Mouse (Mus musculus) limb, embryonic 13.5 days (tissue): ENCODE data around the gene 2810021J22Rik. TPM values are rescaled to one million over a fixed set of nuclear protein-coding genes. Genes with fewer than 3 reads are reported as not detected.
A peak's percentile ranks its signal among the peaks of the same experiment; 100 is the strongest.
"Not testable (repeated sequence)": the region's sequence is repeated elsewhere in the genome, so short reads cannot be mapped to it uniquely, and the experiment has no call there.

Experiments used
- ATAC-seq: fragments of 200-750 bp; cut with Nextera tagmentation; 2 replicates; pipeline ENCODE4 v1.8.0; 2017; ENCODE audit warnings: low read depth, moderate number of reproducible peaks, moderate TSS enrichment; ENCODE audit not compliant: low FRiP score
- H3K27ac ChIP-seq: fragments of 300-500 bp; sonication (generic); 2 replicates; pipeline ENCODE4 v1.5.1; 2015; ENCODE audit warnings: inconsistent platforms, mild to moderate bottlenecking, moderate library complexity
- H3K27me3 ChIP-seq: fragments of 300-500 bp; sonication (generic); 2 replicates; pipeline ENCODE4 v1.6.1; 2015; ENCODE audit warnings: mild to moderate bottlenecking, inconsistent platforms
- H3K36me3 ChIP-seq: fragments of 300-500 bp; sonication (generic); 2 replicates; pipeline ENCODE4 v1.6.1; 2015; ENCODE audit warnings: inconsistent platforms, mild to moderate bottlenecking, moderate library complexity
- H3K4me1 ChIP-seq: fragments of 300-500 bp; sonication (generic); 2 replicates; pipeline ENCODE4 v1.6.1; 2015; ENCODE audit warnings: inconsistent platforms
- H3K4me2 ChIP-seq: fragments of 300-500 bp; sonication (generic); replicated peaks from 2 replicates; pipeline ENCODE4 v1.6.1; 2015; ENCODE audit warnings: inconsistent platforms, mild to moderate bottlenecking, moderate library complexity
- H3K4me3 ChIP-seq: fragments of 300-500 bp; sonication (generic); 2 replicates; pipeline ENCODE4 v1.5.1; 2015; ENCODE audit warnings: moderate library complexity, mild to moderate bottlenecking, inconsistent platforms
- H3K9ac ChIP-seq: fragments of 300-500 bp; sonication (generic); 2 replicates; pipeline ENCODE4 v1.6.1; 2015; ENCODE audit warnings: mild to moderate bottlenecking, inconsistent platforms
- H3K9me3 ChIP-seq: fragments of 300-500 bp; sonication (generic); 2 replicates; pipeline ENCODE4 v1.6.1; 2016; ENCODE audit warnings: inconsistent platforms
- WGBS: fragments of 180-500 bp; shearing (Covaris S2); methylation state at CpG from one replicate; pipeline ENCODE4 v1.1.7; 2015; 5-methylcytosine and 5-hydroxymethylcytosine counted together
- polyA plus RNA-seq: library from polyadenylated mRNA; unstranded; fragments of >200 nt; fragmentation: Nextera tagmentation; extraction: Ambion mirVana; gene quantifications from 2 replicates; pipeline ENCODE4 v1.2.1, GENCODE M21; 2015

2810021J22Rik gene
- 8.0 and 10.9 TPM in 2 replicates for polyA plus RNA-seq

GRCm38 (mm10) chr11:58867039-58867953, at the start of gene 2810021J22Rik:
Gene 2810021J22Rik, plus strand, starts transcription at chr11:58867216.
- Histone ChIP-seq H3K27me3 (no peaks in the 10 kb centered on the region), H3K4me1 (peaks cover 14% of the 10 kb centered on the region), H3K9ac (peak within 1 kb of the TSS; percentile 84), H3K36me3 (peaks cover 22% of the 10 kb centered on the region), H3K4me2 (peak within 1 kb of the TSS; percentile 81), H3K4me3 (peak within 1 kb of the TSS; percentile 74), H3K27ac (peak within 1 kb of the TSS; percentile 75; the same call in 1 of the 2 replicates), H3K9me3 (no peaks in the 10 kb centered on the region)
- 3% methylated on average over 37 of the region's 37 CpGs for WGBS
- peak; percentile 90 for ATAC-seq

GRCm38 (mm10) chr11:58828937-58829336, 38.1 kb upstream of the 2810021J22Rik start, which contains the start of gene Olfr312:
Gene Olfr312, plus strand, starts transcription at chr11:58829237.
- H3K27me3 ChIP-seq, H3K9ac ChIP-seq, H3K4me3 ChIP-seq, H3K27ac ChIP-seq, ATAC-seq, H3K36me3 ChIP-seq, H3K4me2 ChIP-seq, H3K4me1 ChIP-seq, H3K9me3 ChIP-seq: not testable (repeated sequence)

DNA sequence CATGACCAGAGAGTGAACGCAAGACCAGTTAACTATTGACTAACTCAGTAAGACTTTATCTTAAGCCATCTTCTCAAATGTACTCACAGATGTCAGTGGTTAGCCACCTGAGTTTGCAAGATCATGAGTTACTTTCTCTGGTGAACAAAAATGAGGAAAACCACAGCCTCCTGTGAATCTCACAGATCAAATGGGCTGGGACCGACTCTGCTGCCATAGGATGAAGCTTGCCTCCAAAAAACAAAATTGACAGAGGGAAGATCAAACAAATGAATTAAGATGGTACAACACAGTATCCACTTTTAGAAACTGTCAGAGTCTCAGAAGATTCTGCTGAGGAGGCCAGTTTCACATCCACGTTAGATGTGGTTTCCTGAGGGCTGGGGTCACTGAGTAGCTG, 37.3 kb upstream of the 2810021J22Rik start:
- Histone ChIP-seq H3K27ac (no peak overlapping the region), H3K36me3 (no peaks in the 10 kb centered on the region), H3K9ac (no peak overlapping the region), H3K4me2 (no peak overlapping the region), H3K4me1 (no peaks in the 10 kb centered on the region), H3K9me3 (no peaks in the 10 kb centered on the region), H3K27me3 (no peaks in the 10 kb centered on the region), H3K4me3 (no peak overlapping the region)
- 78% methylated on average over 3 of the region's 3 CpGs for WGBS
- ATAC-seq, result no peak

DNA sequence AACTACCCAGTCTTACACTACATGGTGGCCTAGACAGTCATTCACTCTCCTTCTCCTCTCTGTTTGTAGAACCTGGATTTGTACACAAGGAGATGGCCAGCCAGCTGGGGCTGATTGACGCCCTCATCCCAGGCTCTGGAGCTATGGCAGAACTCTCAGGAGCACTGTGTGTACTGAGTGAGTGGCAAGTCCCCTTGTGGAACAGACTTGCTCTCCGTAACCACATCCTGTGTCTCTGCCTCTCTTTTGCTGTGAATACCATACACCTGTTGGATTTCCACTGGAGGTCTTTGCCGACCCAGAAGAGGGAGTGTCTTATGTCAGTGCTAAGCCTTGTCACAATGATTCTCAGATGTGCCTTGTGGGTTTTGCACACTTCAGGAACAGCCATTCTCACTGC, 34.5 kb upstream of the 2810021J22Rik start:
- not testable (repeated sequence) for H3K4me1 ChIP-seq, H3K27ac ChIP-seq, H3K9me3 ChIP-seq, H3K4me2 ChIP-seq, ATAC-seq, H3K9ac ChIP-seq, H3K36me3 ChIP-seq, H3K27me3 ChIP-seq, H3K4me3 ChIP-seq
- WGBS, result 64% methylated on average over 3 of the region's 3 CpGs

DNA sequence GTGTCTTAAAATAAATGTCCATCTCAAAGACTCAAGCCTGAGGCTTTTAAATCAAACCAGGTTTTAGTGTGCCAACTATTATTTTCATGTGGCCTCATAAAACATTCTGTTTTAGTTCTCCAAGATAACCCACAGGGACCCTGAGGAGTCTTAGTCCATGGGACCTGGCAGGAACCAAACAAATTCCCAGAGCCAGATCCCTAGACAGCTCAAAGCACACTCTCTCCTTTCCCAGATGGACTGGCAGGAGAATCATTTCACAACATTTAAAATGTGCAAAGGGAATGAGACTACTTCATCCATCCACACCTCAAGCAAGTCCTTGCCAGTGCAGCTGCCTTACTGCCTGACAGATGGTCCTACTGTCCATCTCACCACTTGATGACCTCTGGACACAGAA, 28.1 kb upstream of the 2810021J22Rik start, which contains the start of gene Olfr311:
Olfr311 (plus strand) TSS at position 301 of the 400 bp plus-strand sequence.
- H3K36me3 ChIP-seq, H3K27ac ChIP-seq, ATAC-seq, H3K9ac ChIP-seq, H3K27me3 ChIP-seq, H3K9me3 ChIP-seq, H3K4me1 ChIP-seq, H3K4me2 ChIP-seq, H3K4me3 ChIP-seq: not testable (repeated sequence)

- ATAC-seq, result peak; percentile 100
- peak within 1 kb of the TSS; percentile 84 for H3K4me3 ChIP-seq
Measured at GRCm38 (mm10) chr11:58846919-58847461, 20.0 kb upstream of the 2810021J22Rik start, which contains the start of gene Gm12258. Gene Gm12258, plus strand, starts transcription at chr11:58847158.

GRCm38 (mm10) chr11:58847636-58848035, 19.4 kb upstream of the 2810021J22Rik start:
- WGBS, result 47% methylated on average over 9 of the region's 9 CpGs
- H3K27ac ChIP-seq, result no peak overlapping the region
- H3K9ac ChIP-seq, result peak overlapping the region; percentile 87
- peak overlapping the region; percentile 84 for H3K4me3 ChIP-seq
- peaks cover 7% of the 10 kb centered on the region for H3K4me1 ChIP-seq
- H3K4me2 ChIP-seq, result peak overlapping the region; percentile 84
- ATAC-seq, result no peak
- no peaks in the 10 kb centered on the region for H3K27me3 ChIP-seq
- H3K9me3 ChIP-seq, result no peaks in the 10 kb centered on the region
- H3K36me3 ChIP-seq, result peaks cover 35% of the 10 kb centered on the region

More at GRCm38 (mm10) chr11:58846919-58847461, 20.0 kb upstream of the 2810021J22Rik start, which contains the start of gene Gm12258:
- H3K9me3 ChIP-seq, result no peaks in the 10 kb centered on the region
- WGBS, result 1% methylated on average over 24 of the region's 24 CpGs
- peaks cover 30% of the 10 kb centered on the region for H3K36me3 ChIP-seq
- H3K27me3 ChIP-seq, result no peaks in the 10 kb centered on the region
- peak within 1 kb of the TSS; percentile 84 for H3K4me2 ChIP-seq
- H3K9ac ChIP-seq, result peak within 1 kb of the TSS; percentile 87
- peak within 1 kb of the TSS; percentile 55; the same call in 1 of the 2 replicates for H3K27ac ChIP-seq
- H3K4me1 ChIP-seq, result peaks cover 7% of the 10 kb centered on the region

GRCm38 (mm10) chr11:58849731-58850130, 17.3 kb upstream of the 2810021J22Rik start:
- 79% methylated on average over 2 of the region's 2 CpGs for WGBS
- peaks cover 7% of the 10 kb centered on the region for H3K4me1 ChIP-seq
- no peak overlapping the region for H3K4me2 ChIP-seq
- no peak overlapping the region for H3K4me3 ChIP-seq
- ATAC-seq, result no peak
- H3K27me3 ChIP-seq, result no peaks in the 10 kb centered on the region
- no peak overlapping the region for H3K9ac ChIP-seq
- H3K27ac ChIP-seq, result no peak overlapping the region
- H3K36me3 ChIP-seq, result peaks cover 51% of the 10 kb centered on the region
- no peaks in the 10 kb centered on the region for H3K9me3 ChIP-seq

DNA sequence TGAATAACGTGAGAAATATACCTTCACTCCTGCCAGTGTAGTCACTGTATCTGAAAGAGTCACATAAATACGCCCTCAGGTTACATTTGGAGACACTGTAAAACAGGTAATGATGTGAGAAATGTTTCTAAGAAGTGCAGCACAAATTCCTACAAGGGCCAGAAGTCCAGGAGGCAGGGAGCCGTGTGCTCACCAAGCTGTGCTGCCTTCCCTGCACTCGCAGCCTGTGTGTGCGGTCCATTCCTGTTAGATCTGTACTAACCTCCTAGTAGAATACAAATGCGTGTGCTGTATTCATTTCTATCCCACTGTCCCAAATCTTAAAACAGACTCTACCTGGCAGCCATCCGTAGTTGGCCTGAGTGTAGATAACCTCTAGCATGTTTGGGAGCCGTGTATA, 6.3 kb upstream of the 2810021J22Rik start:
- no peak for ATAC-seq
- Histone ChIP-seq H3K9ac (no peak overlapping the region), H3K4me2 (no peak overlapping the region), H3K4me3 (no peak overlapping the region), H3K27me3 (no peaks in the 10 kb centered on the region), H3K27ac (no peak overlapping the region), H3K4me1 (no peaks in the 10 kb centered on the region), H3K9me3 (peaks cover 32% of the 10 kb centered on the region), H3K36me3 (peaks cover 55% of the 10 kb centered on the region)
- 92% methylated on average over 8 of the region's 8 CpGs for WGBS

DNA sequence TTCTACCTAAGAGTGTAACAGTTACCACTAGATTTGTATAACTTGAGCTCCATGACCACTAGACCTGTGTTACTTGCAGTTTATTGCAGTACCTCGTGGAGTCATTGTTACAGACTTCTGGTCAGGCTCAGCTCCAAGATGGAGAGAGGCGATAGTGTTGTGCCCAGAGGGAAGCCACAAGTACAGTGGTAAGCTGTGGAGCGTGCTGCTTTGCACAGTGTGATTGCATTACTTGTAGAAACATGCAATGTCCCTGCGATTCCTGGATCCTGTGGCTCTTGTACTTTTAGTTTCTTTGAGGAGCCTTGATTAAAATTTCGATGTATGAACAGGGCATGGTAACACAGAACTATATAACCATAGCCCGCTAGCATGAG, 926 bp downstream of the 2810021J22Rik start:
- H3K4me3 ChIP-seq, result peak overlapping the region; percentile 74
- H3K27me3 ChIP-seq, result no peaks in the 10 kb centered on the region
- no peaks in the 10 kb centered on the region for H3K9me3 ChIP-seq
- H3K4me1 ChIP-seq, result peaks cover 14% of the 10 kb centered on the region
- H3K27ac ChIP-seq, result no peak overlapping the region; the same call in 1 of the 2 replicates
- peak overlapping the region; percentile 84 for H3K9ac ChIP-seq
- ATAC-seq, result no peak
- WGBS, result 78% methylated on average over 6 of the region's 6 CpGs
- peaks cover 22% of the 10 kb centered on the region for H3K36me3 ChIP-seq
- H3K4me2 ChIP-seq, result peak overlapping the region; percentile 81

- ATAC-seq, result no peak
- WGBS, result 81% methylated on average over 4 of the region's 4 CpGs
- no peaks in the 10 kb centered on the region for H3K27me3 ChIP-seq
- H3K4me1 ChIP-seq, result peaks cover 14% of the 10 kb centered on the region
- no peaks in the 10 kb centered on the region for H3K9me3 ChIP-seq
- no peak overlapping the region for H3K4me3 ChIP-seq
- no peak overlapping the region for H3K9ac ChIP-seq
- no peak overlapping the region for H3K27ac ChIP-seq
- H3K4me2 ChIP-seq, result no peak overlapping the region
- peaks cover 26% of the 10 kb centered on the region for H3K36me3 ChIP-seq
Measured at GRCm38 (mm10) chr11:58870961-58871360, 3.9 kb downstream of the 2810021J22Rik start.

- WGBS, result 82% methylated on average over 8 of the region's 8 CpGs
- H3K27me3 ChIP-seq, result no peaks in the 10 kb centered on the region
- no peaks in the 10 kb centered on the region for H3K9me3 ChIP-seq
- no peak overlapping the region for H3K4me3 ChIP-seq
- H3K4me2 ChIP-seq, result no peak overlapping the region
- no peak for ATAC-seq
- peaks cover 51% of the 10 kb centered on the region for H3K36me3 ChIP-seq
- no peak overlapping the region for H3K9ac ChIP-seq
- 0 out of 2 replicates have a peak, but pooled peaks cover 4% of the 10 kb centered on the region for H3K4me1 ChIP-seq
- H3K27ac ChIP-seq, result no peak overlapping the region
Measured at GRCm38 (mm10) chr11:58883756-58884155, 16.7 kb downstream of the 2810021J22Rik start.
